Mouse (Mus musculus) kidney, embryonic 16.5 days (tissue): Measurements from ENCODE around the gene Epop. TPM values are rescaled to one million over a fixed set of nuclear protein-coding genes. Genes with fewer than 3 reads are reported as not detected.

Experiments
- ATAC-seq: fragments of 200-750 bp; cut with Nextera tagmentation; 2 replicates; pipeline ENCODE4 v1.8.0; 2017; ENCODE audit warnings: moderate TSS enrichment; ENCODE audit not compliant: low FRiP score, low TSS enrichment
- H3K27ac ChIP-seq: fragments of 300-500 bp; sonication (generic); 2 replicates; pipeline ENCODE4 v1.5.1; 2014; ENCODE audit warnings: low read length
- H3K27me3 ChIP-seq: fragments of 300-500 bp; sonication (generic); 2 replicates; pipeline ENCODE4 v1.6.1; 2014; ENCODE audit warnings: low read length, control low read depth, mixed read lengths; ENCODE audit not compliant: insufficient read depth
- H3K36me3 ChIP-seq: fragments of 300-500 bp; sonication (generic); 2 replicates; pipeline ENCODE4 v1.6.1; 2014; ENCODE audit warnings: low read length, control low read depth, mixed read lengths; ENCODE audit not compliant: insufficient read depth
- H3K4me1 ChIP-seq: fragments of 300-500 bp; sonication (generic); 2 replicates; pipeline ENCODE4 v1.6.1; 2014; ENCODE audit warnings: low read length, control low read depth, mixed read lengths; ENCODE audit not compliant: insufficient read depth
- H3K4me2 ChIP-seq: fragments of 300-500 bp; sonication (generic); replicated peaks from 2 replicates; pipeline ENCODE4 v1.6.1; 2014; ENCODE audit warnings: low read depth, low read length
- H3K4me3 ChIP-seq: fragments of 300-500 bp; sonication (generic); 2 replicates; pipeline ENCODE4 v1.5.1; 2014; ENCODE audit warnings: mild to moderate bottlenecking, low read length
- H3K9ac ChIP-seq: fragments of 300-500 bp; sonication (generic); replicated peaks from 2 replicates; pipeline ENCODE4 v1.6.1; 2014; ENCODE audit warnings: low read length
- H3K9me3 ChIP-seq: fragments of 300-500 bp; sonication (generic); 2 replicates; pipeline ENCODE4 v1.6.1; 2016; ENCODE audit warnings: low read length, control low read depth
- WGBS: fragments of 180-500 bp; shearing (Covaris S2); extraction: QIAGEN DNeasy Blood & Tissue Kit; methylation state at CpG from one replicate; pipeline ENCODE4 v1.1.7; 2014; 5-methylcytosine and 5-hydroxymethylcytosine counted together
- microRNA-seq: library from miRNA; unstranded; fragments of <30 nt; microRNA quantifications from one replicate; pipeline ENCODE4, GENCODE M21; 2016
- polyA plus RNA-seq: library from polyadenylated mRNA; unstranded; fragments of >200 nt; fragmentation: Nextera tagmentation; extraction: Ambion mirVana; gene quantifications from 2 replicates; pipeline ENCODE4 v1.2.1, GENCODE M21; 2015

The Epop gene
- polyA plus RNA-seq, 1 experiment from 2014 or later = 2.3 TPM

- Histone ChIP-seq H3K27ac (no peak overlapping the region; the same call in 1 of the 2 replicates), H3K4me2 (no peak overlapping the region), H3K9me3 (no peaks in the 10 kb centered on the region), H3K27me3 (peaks cover 19% of the 10 kb centered on the region), H3K36me3 (no peaks in the 10 kb centered on the region), H3K4me1 (peaks cover 5% of the 10 kb centered on the region), H3K4me3 (no peak overlapping the region), H3K9ac (no peak overlapping the region)
- WGBS = 15% methylated on average over 10 of the region's 10 CpGs
- no peak for ATAC-seq
Observed at GRCm38 (mm10) chr11:97579088-97579857, 50.2 kb downstream of the Epop start.

GRCm38 (mm10) chr11:97578286-97578685 lies 51.2 kb downstream of the Epop start:
- no peak overlapping the region for H3K4me2 ChIP-seq
- 26% methylated on average over 2 of the region's 2 CpGs for WGBS
- no peaks in the 10 kb centered on the region for H3K36me3 ChIP-seq
- H3K27me3 ChIP-seq = peaks cover 28% of the 10 kb centered on the region
- ATAC-seq = no peak
- no peak overlapping the region for H3K4me3 ChIP-seq
- peak overlapping the region; percentile 35 for H3K27ac ChIP-seq
- no peak overlapping the region for H3K9ac ChIP-seq
- H3K9me3 ChIP-seq = no peaks in the 10 kb centered on the region
- H3K4me1 ChIP-seq = peaks cover 14% of the 10 kb centered on the region

Small RNAs within 50 kb of the gene (microRNA-seq; reads per million reads assigned to microRNA genes)
- not detected for gene Gm24158
- gene Mir6927 = not detected

Other genes starting within 250 kb of the Epop start
- gene Arhgap23, start 214.2 kb downstream of the Epop start, polyA plus RNA-seq = 6.0 and 6.2 TPM in 2 replicates
- 0.75 and 1.3 TPM in 2 replicates for gene 4933428G20Rik, start 129.4 kb downstream of the Epop start, polyA plus RNA-seq
- gene Srcin1, start 53.5 kb downstream of the Epop start, polyA plus RNA-seq = 1.0 and 1.1 TPM in 2 replicates
- 4.1 and 5.5 TPM in 2 replicates for gene Mllt6, start 33.7 kb upstream of the Epop start, polyA plus RNA-seq
- gene Cisd3, start 56.1 kb upstream of the Epop start, polyA plus RNA-seq = 47.3 and 53.1 TPM in 2 replicates
- gene Pcgf2, start 70.8 kb upstream of the Epop start, polyA plus RNA-seq = 12.3 and 16.3 TPM in 2 replicates
- gene Psmb3, start 73.7 kb upstream of the Epop start, polyA plus RNA-seq = 478 and 503 TPM in 2 replicates
- gene Pip4k2b, start 115.0 kb upstream of the Epop start, polyA plus RNA-seq = 1.7 and 1.8 TPM in 2 replicates
- gene Cwc25, start 136.9 kb upstream of the Epop start, polyA plus RNA-seq = 15.1 and 18.4 TPM in 2 replicates
- gene 1700001P01Rik, start 146.2 kb upstream of the Epop start, polyA plus RNA-seq = 0.27 and 0.31 TPM in 2 replicates
- gene Rpl23, start 152.7 kb upstream of the Epop start, polyA plus RNA-seq = 428 and 460 TPM in 2 replicates
- 133 TPM in 2 replicates for gene Lasp1, start 169.3 kb upstream of the Epop start, polyA plus RNA-seq
- gene B230217C12Rik, start 211.1 kb upstream of the Epop start, polyA plus RNA-seq = 4.3 and 6.7 TPM in 2 replicates